Mouse (Mus musculus) natural killer cell, adult 2 months (primary cell): ENCODE data around the gene Hbq1b.

Experiments
- DNase-seq, 2 experiments: peaks; one replicate each; pipeline ENCODE4 v3.0.0; 2022; ENCODE audit warnings: low spot score in 2 of 2

Gene Hbq1b

DNA sequence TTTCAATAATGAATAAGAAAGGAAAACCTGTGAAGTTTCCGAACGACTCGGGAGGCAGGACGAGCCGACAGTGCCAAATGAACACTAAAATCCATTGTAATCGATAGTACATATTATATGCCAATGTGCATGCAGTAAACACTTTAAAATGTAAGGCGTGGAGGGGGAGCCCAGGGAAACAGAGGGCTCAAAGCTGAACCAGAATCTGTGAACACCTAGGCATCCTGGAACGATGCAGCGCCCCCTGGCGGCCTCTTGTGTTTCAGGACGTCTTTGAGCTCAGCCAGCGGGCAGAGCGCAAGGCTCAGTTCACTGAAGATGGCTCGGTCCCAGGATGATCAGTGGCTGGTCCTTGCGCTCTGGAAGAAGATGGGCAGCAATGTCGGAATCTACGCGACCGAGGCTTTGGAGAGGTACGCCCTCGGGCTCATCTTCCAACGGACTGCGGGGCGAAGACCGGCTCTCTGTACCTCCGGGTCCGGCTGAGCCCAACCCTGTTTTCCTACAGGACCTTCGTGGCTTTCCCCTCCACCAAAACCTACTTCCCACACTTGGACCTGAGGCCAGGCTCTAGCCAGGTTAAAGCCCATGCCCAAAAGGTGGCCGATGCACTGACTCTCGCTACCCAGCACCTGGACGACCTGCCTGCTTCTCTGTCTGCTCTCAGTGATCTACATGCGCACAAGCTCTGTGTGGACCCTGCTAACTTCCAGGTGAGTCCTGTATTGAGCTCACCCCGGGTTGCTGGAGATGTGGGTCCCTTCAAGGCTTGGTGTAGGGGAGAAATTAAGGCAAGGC is at the start of gene Hbq1b:
Gene Hbq1b (plus strand): TSS at position 271 of the 798 bp plus-strand sequence.
- DNase-seq: peak; percentile 34 to 69

DNA sequence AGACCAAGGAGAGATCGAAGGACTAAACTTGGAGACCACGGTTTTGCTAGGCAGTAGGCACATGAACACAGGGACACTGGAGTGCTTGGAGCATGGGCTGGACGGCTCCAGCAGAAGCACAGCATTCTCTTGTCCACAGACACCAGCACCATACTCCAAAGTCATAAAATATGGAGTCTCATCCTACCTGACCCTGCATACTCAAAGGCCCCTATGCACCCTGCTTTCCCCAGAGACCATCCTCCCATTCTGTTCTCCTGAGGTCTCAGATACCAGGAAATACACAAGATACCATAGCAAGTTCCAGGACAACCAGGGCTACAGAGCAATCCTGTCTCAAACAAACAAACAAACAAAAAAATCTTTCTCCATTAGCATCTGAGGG is 49.4 kb upstream of the Hbq1b start:
- DNase-seq: no peak

DNA sequence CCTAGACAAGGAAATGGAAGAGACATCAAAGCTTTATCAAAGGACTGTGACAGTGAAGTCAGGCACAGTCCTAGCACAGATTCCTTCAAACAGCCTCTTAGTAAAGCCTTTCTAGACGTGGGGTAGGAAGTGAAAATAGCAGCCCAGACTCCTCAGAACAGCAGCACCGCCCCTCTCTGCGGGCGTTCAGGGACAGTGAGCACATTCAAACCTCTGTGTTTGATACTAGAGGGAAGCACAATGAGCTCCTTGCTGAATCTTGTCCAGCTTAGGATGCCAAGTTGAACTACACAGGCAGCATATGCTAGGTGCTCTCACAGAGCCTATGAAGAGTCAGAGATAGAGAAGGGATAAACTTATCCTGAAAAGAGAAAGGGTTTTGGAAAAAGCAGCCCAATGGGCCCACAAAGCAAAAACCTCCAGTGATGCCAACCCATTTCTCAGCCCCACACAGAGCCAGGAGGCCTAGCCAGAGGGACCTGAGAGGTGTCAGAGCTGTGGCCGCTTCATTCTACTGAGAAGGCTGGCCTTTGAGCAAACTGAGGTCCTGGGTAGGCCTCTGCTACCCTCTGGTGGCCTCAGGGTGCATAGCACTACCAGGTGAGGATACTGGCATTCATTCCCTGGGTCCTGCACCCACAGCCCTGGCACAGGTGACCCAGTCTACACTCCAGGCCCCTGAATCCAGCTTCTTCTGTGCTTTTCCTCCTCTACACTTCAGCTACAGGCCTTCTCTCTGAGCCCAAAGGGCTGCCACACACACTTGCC is 48.5 kb upstream of the Hbq1b start:
- DNase-seq: peak; percentile 62 to 78

DNA sequence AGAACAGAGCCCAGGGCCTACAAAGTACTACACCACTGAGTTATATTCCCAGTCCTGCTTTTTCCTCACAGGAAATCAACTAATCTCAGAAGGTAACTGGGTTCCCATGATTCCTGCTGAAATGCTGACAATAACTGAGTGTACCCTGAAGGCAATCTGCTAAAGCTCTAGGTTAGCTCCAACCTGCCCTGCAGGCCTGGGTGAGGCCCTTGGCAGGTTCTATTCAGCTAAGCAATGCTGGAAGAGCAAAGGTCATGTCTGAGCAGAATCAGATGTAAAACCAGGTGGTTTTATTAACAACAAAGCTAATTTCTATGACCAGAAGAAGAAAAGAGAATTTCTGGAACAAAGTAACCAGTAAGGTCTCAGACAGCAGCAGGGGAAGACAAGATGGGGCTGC is 45.4 kb upstream of the Hbq1b start:
- DNase-seq: no peak

DNA sequence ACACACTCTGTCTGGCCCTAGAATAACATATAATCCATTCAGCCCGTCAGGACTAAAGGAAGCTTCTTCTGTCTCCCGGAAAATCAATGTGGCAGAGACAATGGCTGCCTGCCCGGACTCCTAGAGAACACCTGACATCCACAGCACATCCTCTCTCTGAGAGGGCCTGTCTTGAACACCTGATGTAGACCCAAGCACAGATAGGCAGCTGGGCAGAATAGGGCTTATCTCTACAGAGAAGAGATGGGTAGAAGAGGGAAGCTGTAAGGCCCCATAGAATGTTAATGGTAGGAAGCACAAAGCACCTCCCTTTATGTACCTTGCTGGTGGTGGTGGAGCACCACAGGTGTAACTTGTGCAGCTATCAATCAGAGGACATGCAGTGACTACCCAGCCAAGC is 44.6 kb upstream of the Hbq1b start:
- no peak for DNase-seq

DNA sequence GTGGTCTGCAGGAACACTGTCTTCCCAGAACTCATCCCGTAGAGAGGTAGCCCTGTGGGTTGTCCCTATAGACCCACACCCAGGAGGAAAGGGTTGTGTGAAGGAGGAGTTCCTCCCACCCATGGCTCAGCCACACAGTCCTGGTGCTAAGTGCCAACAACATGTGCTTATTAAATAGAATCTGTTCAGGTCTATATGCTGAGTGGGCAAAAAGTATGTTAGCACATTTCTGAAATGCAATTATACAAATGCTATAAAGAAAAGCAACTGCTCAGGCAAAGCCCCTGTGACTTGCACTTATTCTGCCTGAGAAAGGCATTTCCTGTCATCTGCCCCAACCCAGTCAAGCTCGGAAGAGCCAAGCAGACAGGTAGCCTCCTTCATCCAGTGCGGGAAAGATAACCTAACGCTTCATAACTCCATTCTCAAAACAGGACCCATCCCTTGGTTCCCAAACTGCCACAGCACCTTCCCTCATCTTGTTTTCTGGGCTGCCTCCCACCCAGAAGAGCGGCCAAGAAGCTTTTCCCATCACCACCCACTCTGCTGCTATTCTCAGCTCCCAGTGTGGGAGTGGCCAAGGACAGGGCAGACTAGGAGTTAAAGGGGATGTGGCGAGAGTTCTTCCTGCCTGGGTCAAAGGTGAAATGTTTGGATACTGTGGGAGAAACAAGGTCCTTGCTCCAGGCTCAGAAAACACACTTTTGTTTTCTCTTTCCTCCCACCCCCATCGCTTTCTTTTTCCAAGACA is 43.4 kb upstream of the Hbq1b start:
- DNase-seq: no peak

DNA sequence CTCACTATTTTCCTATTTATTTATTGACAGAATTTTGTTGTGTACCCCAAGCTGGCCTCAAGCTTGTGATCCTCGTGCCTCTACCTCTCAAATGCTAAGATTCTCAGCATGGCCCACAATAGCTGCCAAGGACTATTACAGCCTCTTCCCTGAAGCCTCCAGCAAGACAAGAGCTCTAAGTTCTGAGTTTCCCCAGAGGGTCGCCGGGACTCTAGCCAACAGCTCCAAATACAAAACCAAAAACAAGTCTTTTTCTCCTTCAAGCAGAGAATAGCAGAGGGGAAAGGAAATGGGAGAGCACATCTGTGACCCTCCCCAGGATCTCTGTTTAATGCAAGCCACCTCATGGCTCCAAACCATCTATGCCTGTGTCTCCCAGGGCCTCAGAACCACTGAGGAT is 42.7 kb upstream of the Hbq1b start:
- no peak for DNase-seq

DNA sequence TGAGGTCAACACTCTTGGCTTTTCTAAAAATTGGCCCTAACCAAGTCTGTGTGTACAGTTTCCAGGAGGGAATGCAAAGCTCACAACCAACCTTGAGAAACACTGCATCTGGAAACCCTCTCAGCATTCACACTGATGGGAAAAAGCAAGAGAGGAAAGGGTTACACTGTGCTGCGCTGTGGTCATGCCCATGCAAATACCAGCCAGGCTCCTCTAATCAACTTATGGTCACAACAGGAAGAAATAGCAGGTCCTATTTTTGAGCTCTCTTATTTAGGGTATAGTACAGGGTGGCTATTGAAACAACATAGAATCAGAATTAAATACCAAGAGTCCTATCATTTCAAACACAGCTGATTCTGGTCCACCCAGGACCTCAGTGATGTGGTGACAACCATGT is 42.1 kb upstream of the Hbq1b start:
- DNase-seq: no peak

DNA sequence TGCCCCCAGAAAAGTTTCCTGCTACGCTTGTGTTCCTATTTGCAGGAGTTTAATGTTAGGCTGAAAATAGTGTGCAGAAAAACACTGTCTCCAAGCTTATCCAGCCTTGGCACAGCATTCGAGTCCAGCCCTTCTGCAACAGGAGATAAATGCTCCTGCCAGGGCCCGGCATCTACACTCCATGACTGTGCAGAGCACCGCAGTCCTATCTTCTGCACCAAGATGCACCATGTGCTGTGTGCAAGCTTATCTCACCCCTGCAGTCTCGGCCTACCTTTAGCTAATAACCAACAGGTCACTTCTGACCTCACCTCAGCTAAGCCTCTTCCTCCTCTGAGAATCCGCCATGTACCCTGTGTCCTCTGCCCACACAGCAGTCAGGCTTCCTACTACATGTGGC is 41.2 kb upstream of the Hbq1b start:
- no peak for DNase-seq

DNA sequence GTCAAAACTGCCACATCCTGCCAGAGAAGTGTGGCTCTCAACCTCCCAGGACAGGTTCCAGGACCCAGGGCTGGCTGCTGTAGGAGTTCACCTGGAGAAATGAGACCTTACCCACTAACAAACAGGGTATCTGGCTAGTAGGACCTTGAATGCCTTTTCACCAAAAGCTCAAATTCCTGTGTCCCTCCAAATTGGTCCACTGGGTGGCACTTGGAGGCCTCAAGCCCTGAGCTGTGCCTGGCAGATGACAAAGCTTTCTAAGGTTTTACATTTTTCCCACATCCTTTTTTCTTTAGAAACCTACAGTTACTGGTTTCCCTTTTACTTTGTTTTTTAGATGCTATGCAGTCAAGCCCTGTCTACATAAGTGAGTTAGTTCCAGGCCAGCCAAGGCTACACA is 39.7 kb upstream of the Hbq1b start:
- DNase-seq: no peak

DNA sequence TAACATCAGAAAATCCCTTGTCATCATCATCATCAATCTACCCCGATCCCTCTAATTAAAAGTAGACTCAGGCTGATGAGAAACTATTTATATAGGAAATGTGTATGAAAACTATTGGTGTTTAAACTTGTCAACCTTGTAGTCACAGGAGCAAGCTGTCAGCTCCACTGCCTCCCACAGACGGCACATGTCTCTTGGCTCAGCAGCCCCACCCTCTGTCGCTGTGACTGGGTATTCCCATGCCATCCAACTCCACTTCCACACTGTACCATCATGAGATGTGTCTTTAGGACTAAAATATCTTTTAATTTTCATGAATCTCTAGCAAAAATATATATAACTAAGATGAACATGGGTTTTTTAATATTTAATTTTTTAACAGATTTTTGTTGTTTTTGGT is 38.4 kb upstream of the Hbq1b start:
- no peak for DNase-seq

DNA sequence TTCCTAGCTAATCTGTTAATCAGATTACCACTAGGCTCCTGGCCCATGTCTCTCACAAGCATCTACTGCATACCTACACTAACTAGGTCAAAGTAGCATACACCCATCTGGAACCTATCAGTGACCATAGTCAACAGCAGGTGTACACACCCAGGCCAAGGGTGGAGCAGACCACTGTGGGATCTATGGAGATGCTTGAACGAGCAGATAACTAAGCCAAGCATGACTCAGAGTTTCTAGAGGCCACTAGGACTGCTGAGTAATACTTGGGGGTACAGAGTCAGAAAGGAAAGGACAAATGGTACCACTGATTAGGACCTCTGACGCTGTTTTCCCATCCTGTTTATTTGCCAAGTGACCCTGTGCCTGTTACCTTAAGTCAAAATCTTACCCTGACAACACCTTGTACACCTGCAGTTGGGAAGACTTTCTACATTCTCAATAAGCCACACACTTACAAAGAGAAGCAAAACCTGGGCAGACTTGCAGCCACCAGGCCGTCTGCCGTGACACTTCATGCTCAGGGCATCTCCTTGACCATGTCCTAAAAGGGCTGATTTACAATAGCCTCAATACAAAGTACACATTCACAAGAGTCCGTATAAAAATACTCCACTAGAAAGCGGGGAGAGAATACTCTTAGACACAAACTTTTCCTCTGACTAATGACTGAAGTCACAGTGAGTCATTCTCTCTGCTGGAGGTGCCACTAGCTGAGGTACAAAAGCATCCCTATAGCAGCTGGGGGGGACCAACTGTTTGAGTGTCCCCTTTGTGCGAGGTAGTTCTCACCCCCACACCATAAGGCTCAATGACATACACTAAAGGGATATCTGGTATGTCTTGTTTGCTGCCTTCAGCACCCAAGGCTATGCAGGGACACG is 35.6 kb upstream of the Hbq1b start:
- DNase-seq: no peak

DNA sequence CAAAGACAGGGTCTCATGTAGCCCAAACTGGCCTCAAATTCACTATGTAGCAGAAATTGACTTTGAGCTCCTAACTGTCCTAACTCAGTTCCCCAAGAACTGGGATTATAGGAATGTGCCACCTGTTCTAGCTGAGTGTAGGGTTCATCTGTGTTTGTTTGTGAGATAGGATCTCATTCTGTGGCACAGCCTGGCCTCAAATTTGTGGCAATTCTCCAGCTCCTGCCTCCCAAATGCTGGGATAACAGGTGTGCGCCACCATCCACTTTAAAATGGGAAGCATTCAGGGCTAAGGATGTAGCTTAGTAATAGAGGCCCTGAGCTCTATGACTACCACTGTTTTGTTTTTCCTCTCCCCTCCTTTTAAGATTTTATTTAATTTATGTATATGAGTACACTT is 33.6 kb upstream of the Hbq1b start:
- no peak for DNase-seq

DNA sequence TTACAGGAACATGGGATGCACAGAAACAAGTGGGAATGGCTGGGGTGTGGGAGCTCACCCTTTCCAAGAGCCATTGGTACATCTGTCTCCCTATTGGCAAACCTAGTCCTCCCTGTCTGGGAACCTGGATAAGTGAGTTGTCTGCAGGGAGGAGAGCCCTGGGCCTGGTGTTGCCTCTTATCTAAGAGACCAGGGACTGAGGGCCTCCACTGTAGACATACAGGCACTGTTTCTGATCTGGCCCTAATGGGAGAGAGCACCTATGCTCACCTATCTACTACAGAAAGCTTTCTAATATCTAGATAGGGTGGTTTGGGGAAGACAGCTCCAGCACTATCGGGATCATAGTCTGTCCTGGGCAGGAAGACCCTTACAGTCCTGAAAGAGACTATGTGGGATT is 30.6 kb upstream of the Hbq1b start:
- DNase-seq: no peak

DNA sequence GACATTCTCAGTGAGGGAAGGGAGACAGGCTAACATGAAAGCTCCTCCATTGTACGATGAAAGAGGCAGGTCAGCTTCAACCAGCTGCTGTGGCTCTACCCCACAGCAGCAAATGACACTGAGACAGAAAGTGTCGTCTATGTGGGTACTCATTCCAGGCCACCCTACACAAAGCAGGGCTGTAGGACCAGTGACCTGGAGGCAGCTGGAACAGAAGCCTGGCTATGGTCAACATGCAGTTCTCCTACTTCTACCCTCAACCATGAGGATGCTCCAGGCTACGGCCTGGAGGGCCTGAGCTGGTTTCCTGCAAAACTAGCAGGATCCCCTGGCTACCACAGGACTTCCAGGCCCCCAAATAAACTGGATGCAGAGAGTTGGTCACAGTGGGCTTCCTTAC is 30.2 kb upstream of the Hbq1b start:
- no peak for DNase-seq

DNA sequence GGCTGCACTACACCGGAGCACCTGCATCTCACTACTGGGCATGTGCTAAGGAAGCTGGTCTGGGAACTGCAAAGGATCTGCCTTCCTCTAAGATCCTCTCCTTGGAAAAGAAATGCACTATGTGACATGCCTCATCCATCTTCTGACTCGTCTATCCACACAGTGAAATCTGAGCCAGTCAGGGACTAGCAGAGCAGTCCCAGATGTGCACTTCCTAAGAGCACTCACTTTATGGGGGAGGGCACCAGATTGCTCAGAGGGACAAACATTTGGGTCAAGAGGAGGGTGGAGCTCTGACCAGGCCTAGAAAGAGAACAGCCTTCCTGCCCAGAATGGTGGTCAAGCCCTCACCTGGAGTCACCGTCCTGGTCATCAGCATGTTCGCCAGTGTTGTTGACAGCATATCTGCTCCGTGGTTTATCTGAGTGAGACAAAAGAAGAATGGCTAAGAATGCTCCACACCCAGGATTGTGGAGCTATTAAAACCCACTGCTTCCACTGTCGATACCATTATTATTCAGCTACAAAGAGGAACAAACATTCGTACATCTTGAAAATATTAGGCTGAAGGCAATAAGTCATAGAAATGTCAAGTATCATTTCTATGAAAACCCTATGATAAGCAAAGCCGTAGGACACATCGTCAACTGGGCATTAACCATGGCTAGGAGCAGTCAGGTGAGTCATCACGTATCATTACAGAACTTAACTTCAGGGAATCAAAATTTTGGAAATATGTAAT is 23.9 kb upstream of the Hbq1b start:
- no peak for DNase-seq

DNA sequence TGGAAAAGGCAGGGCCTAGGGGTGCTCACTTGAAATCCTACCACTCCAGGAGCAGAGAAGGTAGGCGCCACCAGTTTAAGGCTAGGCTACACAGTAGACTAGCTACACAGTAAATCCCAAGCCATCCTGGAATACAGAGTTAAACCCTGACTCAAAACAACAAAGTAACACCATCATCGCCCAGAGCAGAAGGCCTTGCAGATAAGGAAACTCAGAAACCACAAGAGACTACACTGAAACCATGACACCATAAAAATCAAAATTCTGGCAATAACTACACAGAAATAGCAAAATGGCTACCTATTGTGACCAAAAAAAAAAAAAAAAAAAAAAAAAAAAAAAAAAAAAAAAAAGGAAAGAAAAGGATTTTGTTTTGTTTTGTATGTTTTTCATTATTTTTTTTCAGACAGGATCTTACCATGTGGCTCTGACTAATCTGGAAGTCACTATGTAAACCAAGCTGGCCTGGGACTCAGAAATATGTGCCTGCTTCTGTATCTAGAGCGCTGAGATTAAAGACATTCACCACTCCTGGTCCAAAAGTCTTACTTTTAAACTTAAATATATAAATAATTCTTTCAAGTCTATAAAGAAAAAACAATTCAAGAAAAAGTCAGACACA is 21.5 kb upstream of the Hbq1b start:
- no peak for DNase-seq

DNA sequence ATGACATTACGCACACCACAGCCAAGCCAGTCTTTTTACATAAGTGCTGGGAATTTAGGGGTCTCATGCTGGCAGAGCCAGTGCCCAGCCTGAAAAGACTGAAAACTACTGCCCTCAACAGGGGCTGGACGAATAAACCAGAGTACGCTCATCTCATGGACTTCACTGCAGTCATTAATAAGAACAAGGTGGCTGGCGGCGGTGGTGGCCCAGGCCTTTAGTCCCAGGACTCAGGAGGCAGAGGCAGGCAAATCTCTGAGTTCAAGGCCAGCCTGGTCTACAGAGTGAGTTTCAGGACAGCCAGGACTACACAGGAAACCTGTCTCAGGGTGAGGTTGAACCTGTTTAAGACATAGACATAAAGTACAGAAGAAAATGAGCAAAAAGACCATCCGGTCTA is 20.6 kb upstream of the Hbq1b start:
- DNase-seq: no peak

DNA sequence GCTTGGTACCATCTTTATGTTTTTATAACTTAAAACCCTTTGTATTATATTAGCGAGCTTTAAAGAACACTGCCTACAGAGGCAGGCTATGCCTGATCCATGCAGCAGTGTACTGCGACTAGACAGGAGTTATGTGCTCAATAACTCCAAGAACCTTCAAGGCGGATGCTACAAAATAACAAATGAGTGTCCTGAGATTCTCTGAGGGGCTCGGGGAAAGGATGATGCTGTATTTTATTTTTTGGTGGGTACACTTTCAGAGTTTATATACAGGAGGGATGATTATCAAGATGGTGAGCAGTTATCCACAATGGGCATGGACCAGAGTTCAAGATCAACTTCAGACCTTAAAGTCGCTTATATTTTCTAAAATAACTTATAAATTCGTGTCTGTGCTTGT is 20.0 kb upstream of the Hbq1b start:
- DNase-seq: no peak

DNA sequence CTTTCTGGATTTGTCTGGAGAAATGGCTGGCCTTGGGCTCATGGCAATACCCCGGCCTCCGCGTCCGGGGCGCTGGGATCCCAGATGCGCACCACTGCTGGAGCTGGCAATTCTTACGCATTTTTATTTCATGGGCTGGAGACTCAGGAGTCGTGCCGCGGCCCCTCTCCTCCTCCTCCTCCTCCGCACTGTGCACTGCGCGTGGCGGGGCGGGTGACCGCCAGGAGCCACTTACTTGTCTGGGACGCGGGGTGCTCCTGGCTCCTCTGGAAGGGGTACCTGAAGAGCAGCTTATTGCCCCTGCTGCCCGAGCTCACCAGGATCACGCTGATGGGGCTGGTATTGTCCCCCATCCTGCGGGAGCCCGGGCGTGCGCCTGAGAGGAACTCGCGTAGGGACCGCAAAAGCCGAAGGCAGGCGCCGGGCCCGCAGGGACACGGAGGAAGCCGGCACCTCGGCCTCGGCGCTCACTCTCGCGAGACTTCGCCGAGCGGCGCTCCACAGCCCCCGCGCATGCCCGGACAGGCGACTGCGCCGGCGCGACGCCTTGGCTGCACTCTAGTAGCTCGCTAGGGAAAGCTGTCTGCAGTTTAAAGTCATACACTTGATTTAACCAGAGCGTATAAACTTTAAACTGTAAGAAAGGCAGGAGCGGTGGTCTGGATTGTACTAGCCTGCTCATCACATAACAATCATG is 19.4 kb upstream of the Hbq1b start, which contains the start of gene Nprl3:
Gene Nprl3 (minus strand): TSS at position 520 of the 697 bp plus-strand sequence.
- peak; percentile 92 to 94 for DNase-seq
